Mouse (Mus musculus): ENCODE data around the gene Carf. TPM values are rescaled to one million over a fixed set of nuclear protein-coding genes. Genes with fewer than 3 reads are reported as not detected.

The Carf gene
- polyA plus RNA-seq, 2 experiments = 1.5 to 1.9 TPM

DNA sequence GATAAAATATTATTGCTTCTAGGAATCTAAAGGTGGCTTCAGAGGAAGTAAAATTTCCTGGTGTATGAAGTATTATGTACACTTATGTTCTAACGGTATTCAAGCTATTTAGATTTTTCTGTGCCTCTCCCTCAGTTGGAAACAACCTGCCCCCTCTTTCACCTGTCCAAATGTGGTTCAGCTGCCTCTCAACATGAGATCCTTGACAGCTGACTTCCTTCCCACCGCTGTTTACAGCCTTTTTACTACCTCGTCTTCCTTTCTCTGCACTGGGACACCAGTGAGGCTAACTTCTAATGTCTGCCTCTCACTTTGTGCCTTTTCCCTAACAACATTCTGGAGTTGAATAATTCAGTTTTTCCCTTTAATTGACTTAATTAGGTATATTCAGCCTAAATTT, 22.5 kb upstream of the Carf start:
- Histone ChIP-seq H3K36me3 (replicated peaks; ENCODE audit: control insufficient read depth, insufficient read depth, low read depth) (peaks cover 25% of the 10 kb centered on the region), H3K9ac (replicated peaks) (no peak overlapping the region), H3K4me1 (replicated peaks; ENCODE audit: control insufficient read depth in 2 of 2, insufficient read depth in 2 of 2, low read length in 1 of 2) (no peaks in the 10 kb centered on the region), H3K27ac (no peak overlapping the region), H3K9me3 (ENCODE audit: control insufficient read depth, low read length) (no peaks in the 10 kb centered on the region), H3K27me3 (ENCODE audit: control insufficient read depth, insufficient read depth, low read length) (no peaks in the 10 kb centered on the region), H3K4me2 (ENCODE audit: low read depth) (no peak overlapping the region), H3K4me3 (ENCODE audit: insufficient read depth in 1 of 2, low read depth in 2 of 2, low read length in 2 of 2) (no peak overlapping the region)
- no peak for ATAC-seq (ENCODE audit: insufficient read depth)
- no peak for DNase-seq (ENCODE audit: low read depth in 3 of 3, low spot score in 3 of 3)
- TF ChIP-seq CTCF (IDR thresholded peaks at IDR 0.05; ENCODE audit: low read depth) (no peak), EP300 (IDR thresholded peaks at IDR 0.05; ENCODE audit: low read depth) (no peak)
- 57% methylated on average over 3 of the region's 3 CpGs for WGBS (ENCODE audit: insufficient replicate concordance)

DNA sequence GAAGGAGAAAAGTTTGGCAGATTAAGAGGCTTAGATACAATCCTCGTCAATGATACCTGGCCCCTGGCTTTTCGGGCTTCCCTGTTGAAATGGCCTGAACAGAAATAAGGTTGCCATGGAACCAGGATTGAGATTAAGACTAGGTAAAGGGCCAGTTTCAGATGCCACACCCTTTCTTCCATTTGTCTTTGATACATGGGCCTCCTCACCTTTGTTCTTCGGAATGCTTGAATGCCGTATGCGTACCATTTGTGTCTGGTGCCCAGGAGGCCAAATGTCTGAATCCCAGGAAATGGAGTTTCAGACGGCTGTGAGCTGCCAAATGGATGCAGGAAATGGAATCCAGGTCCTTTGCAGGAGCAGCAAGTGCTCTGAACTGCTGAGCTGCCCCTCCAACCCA, 21.6 kb upstream of the Carf start:
- Histone ChIP-seq H3K9me3 (ENCODE audit: control insufficient read depth, low read length) (no peaks in the 10 kb centered on the region), H3K9ac (replicated peaks) (no peak overlapping the region), H3K4me2 (ENCODE audit: low read depth) (no peak overlapping the region), H3K27ac (no peak overlapping the region), H3K4me3 (ENCODE audit: insufficient read depth in 1 of 2, low read depth in 2 of 2, low read length in 2 of 2) (no peak overlapping the region), H3K27me3 (ENCODE audit: control insufficient read depth, insufficient read depth, low read length) (no peaks in the 10 kb centered on the region), H3K36me3 (replicated peaks; ENCODE audit: control insufficient read depth, insufficient read depth, low read depth) (peaks cover 25% of the 10 kb centered on the region), H3K4me1 (replicated peaks; ENCODE audit: control insufficient read depth in 2 of 2, insufficient read depth in 2 of 2, low read length in 1 of 2) (no peaks in the 10 kb centered on the region)
- 77% methylated on average over 6 of the region's 6 CpGs for WGBS (ENCODE audit: insufficient replicate concordance)
- TF ChIP-seq CTCF (IDR thresholded peaks at IDR 0.05; ENCODE audit: low read depth) = no peak
- no peak for TF ChIP-seq EP300 (IDR thresholded peaks at IDR 0.05; ENCODE audit: low read depth)
- ATAC-seq (ENCODE audit: insufficient read depth) (no peak), DNase-seq (ENCODE audit: low read depth in 3 of 3, low spot score in 3 of 3) (no peak)

DNA sequence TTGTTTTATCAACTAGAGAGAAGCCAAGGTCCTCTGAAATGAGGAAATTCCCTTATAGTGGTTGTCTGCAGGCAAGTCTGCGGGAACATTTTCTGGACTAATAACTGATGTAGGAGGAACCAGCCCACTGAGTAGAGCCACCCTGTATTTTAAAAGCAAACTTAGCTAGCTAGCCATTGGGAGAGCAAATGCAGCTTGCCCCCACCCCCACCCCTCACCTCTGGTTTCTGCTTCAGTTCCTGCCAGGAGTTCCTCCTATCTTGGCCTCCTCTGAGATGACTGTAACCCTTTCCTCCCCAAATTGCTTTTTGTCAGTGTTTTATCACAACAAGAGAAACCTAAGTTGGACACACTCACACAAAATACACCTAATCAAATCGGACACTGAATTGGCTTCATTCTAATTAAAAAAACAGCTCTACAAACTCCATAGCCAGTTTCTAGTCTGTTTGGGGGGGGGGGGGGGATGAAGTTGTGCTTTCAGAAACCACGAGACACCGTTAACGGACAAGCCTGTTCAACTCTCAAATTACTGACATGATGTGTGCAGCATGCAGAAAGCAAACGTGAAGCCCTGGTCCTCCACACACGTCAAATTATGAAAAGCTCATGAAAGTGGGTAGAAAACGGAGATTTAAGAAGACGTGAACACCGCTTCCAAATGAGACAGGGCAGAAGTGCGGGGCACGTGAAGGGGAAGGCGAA, 1.3 kb upstream of the Carf start:
- H3K4me3 ChIP-seq (ENCODE audit: insufficient read depth in 1 of 2, low read depth in 2 of 2, low read length in 2 of 2) = peak overlapping the region; percentile 76 to 97
- DNase-seq (ENCODE audit: low read depth in 3 of 3, low spot score in 3 of 3) (peak in 2 of 3 experiments; percentile 3 to 17), ATAC-seq (ENCODE audit: insufficient read depth) (no peak)
- no peaks in the 10 kb centered on the region; the same call in 1 of the 2 replicates for H3K36me3 ChIP-seq (replicated peaks; ENCODE audit: control insufficient read depth, insufficient read depth, low read depth)
- TF ChIP-seq CTCF (IDR thresholded peaks at IDR 0.05; ENCODE audit: low read depth) (no peak), EP300 (IDR thresholded peaks at IDR 0.05; ENCODE audit: low read depth) (no peak)
- H3K27me3 ChIP-seq (ENCODE audit: control insufficient read depth, insufficient read depth, low read length) = no peaks in the 10 kb centered on the region
- peak overlapping the region; percentile 89 for H3K27ac ChIP-seq
- peaks cover 6 to 7% of the 10 kb centered on the region in 2 experiments; a peak in 3 of 4 replicates for H3K4me1 ChIP-seq (replicated peaks; ENCODE audit: control insufficient read depth in 2 of 2, insufficient read depth in 2 of 2, low read length in 1 of 2)
- 2% methylated on average over 13 of the region's 13 CpGs for WGBS (ENCODE audit: insufficient replicate concordance)
- peak overlapping the region; percentile 80 for H3K9ac ChIP-seq (replicated peaks)
- peak overlapping the region; percentile 93 for H3K4me2 ChIP-seq (ENCODE audit: low read depth)
- H3K9me3 ChIP-seq (ENCODE audit: control insufficient read depth, low read length) = no peaks in the 10 kb centered on the region

DNA sequence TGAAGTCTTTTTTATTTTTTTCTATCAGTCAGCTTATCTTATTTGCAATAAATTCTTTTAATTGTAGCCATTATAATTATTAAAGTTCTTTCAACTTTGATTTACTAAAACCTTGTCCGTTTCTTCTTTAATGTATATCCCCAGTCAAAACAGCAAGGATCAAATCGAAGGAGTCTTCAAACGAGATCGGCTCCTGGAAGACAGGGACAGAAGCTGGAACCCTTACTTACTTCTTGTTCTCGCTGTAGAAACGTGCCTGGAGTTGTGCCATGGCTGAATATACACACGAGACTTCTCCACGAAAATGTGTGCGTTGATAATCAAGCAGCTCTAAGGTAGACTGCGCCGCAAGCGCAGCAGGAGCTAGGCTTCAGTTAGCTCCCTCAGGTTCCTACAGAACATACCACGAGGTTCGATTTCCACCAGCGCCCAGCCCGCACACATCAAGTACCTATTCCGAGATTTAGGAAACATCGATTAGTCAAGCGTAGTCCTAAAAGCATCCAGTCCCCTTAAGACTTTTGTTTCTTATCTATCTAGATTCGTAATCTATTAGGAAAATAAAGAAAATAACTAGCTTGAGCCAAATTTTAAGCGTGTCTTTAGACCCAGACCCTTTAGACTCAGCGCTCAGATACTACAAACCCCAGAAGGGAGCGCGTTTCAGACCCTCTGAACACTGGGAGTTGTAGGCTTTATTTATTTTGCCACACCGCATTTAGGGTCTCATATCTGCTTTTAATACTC, 597 bp upstream of the Carf start:
- H3K36me3 ChIP-seq (replicated peaks; ENCODE audit: control insufficient read depth, insufficient read depth, low read depth) = no peaks in the 10 kb centered on the region; the same call in 1 of the 2 replicates
- TF ChIP-seq CTCF (IDR thresholded peaks at IDR 0.05; ENCODE audit: low read depth) = no peak
- TF ChIP-seq EP300 (IDR thresholded peaks at IDR 0.05; ENCODE audit: low read depth) = no peak
- DNase-seq (ENCODE audit: low read depth in 3 of 3, low spot score in 3 of 3) = peak in 2 of 3 experiments; percentile 54 to 62
- WGBS (ENCODE audit: insufficient replicate concordance) = 0% methylated on average over 25 of the region's 25 CpGs
- peak; percentile 79 for ATAC-seq (ENCODE audit: insufficient read depth)
- peak overlapping the region; percentile 93 for H3K4me2 ChIP-seq (ENCODE audit: low read depth)
- H3K4me3 ChIP-seq (ENCODE audit: insufficient read depth in 1 of 2, low read depth in 2 of 2, low read length in 2 of 2) = peak overlapping the region; percentile 76 to 97
- peak overlapping the region; percentile 80 for H3K9ac ChIP-seq (replicated peaks)
- no peaks in the 10 kb centered on the region for H3K27me3 ChIP-seq (ENCODE audit: control insufficient read depth, insufficient read depth, low read length)
- H3K27ac ChIP-seq = peak overlapping the region; percentile 89
- peaks cover 6 to 7% of the 10 kb centered on the region in 2 experiments; a peak in 3 of 4 replicates for H3K4me1 ChIP-seq (replicated peaks; ENCODE audit: control insufficient read depth in 2 of 2, insufficient read depth in 2 of 2, low read length in 1 of 2)
- H3K9me3 ChIP-seq (ENCODE audit: control insufficient read depth, low read length) = no peaks in the 10 kb centered on the region

DNA sequence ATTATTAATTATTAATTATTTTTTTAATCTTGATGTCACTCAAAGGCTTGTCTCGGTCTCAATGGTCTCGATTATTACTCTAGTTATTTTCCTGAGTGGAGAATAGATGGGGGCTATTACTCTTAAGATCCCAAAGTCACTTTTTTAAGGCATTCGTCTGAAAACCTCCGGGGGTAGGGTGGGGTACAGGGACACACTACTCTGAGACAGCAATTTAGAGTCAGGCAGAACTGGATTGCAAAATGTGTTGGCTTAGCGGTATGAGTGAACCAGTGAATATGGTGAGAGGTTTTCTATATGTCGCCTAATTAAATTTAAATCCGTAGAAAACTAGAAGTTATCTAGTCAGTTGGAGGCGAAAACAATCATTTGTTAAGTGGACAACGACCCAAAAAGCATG, 792 bp downstream of the Carf start:
- Histone ChIP-seq H3K36me3 (replicated peaks; ENCODE audit: control insufficient read depth, insufficient read depth, low read depth) (no peaks in the 10 kb centered on the region; the same call in 1 of the 2 replicates), H3K4me3 (ENCODE audit: insufficient read depth in 1 of 2, low read depth in 2 of 2, low read length in 2 of 2) (peak overlapping the region; percentile 76 to 97), H3K9me3 (ENCODE audit: control insufficient read depth, low read length) (no peaks in the 10 kb centered on the region), H3K27ac (peak overlapping the region; percentile 89; the same call in 1 of the 2 replicates), H3K9ac (replicated peaks) (peak overlapping the region; percentile 80), H3K27me3 (ENCODE audit: control insufficient read depth, insufficient read depth, low read length) (no peaks in the 10 kb centered on the region), H3K4me1 (replicated peaks; ENCODE audit: control insufficient read depth in 2 of 2, insufficient read depth in 2 of 2, low read length in 1 of 2) (peaks cover 6 to 7% of the 10 kb centered on the region in 2 experiments; a peak in 3 of 4 replicates), H3K4me2 (ENCODE audit: low read depth) (peak overlapping the region; percentile 93)
- ATAC-seq (ENCODE audit: insufficient read depth) (no peak), DNase-seq (ENCODE audit: low read depth in 3 of 3, low spot score in 3 of 3) (peak in 1 of 3 experiments; percentile 14)
- no peak for TF ChIP-seq EP300 (IDR thresholded peaks at IDR 0.05; ENCODE audit: low read depth)
- TF ChIP-seq CTCF (IDR thresholded peaks at IDR 0.05; ENCODE audit: low read depth) = no peak
- 8% methylated on average over 9 of the region's 9 CpGs for WGBS (ENCODE audit: insufficient replicate concordance)
